Comparison of ENCODE assay signal across 29 mouse cellular contexts in the genomic region with DNA sequence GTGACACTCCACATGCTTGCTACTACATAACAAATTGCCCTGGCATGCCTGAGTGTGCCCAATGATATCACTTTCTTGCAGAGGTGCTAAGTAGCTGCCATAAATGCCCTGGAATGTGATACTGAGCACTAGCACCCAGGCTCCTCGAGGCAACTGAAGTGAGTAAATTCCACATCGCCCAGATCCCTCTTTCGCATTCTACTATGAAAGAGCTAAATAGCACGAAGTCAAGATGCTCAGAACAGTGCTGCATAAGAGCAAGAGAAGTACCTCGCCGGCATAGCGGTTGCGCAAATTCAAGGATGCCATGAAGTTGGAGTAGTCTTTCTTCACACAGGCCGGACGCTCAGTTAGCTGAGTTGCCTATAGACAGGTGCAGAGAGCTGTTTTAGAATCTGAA. TPM values are rescaled to one million over a fixed set of nuclear protein-coding genes. Genes with fewer than 3 reads are reported as not detected.
DNase-seq lines count a peak whose midpoint lies in the region; ATAC-seq and TF ChIP-seq lines count a peak whose summit lies in the region.
"Had no signal": no experiment of that assay in that cellular context is flagged by ENCODE, and none has a peak within 500 bp of the region (broad histone marks: within the 10 kb centered on the region; RNA-seq: fewer than 3 reads in every experiment).

No protein-coding gene starts in this region.

- H3K9me3 ChIP-seq in lung, postnatal 0 days (ENCODE audit: low read length) = no peaks in the 10 kb centered on the region
- H3K9me3 ChIP-seq in intestine, postnatal 0 days (ENCODE audit: control insufficient read depth) = no peaks in the 10 kb centered on the region
- H3K9me3 ChIP-seq: embryonic facial prominence, embryonic 13.5 days; embryonic facial prominence, embryonic 15.5 days; forebrain, embryonic 10.5 days; forebrain, embryonic 12.5 days; G1E had no signal

- 71% methylated on average over 10 of the region's 10 CpGs for WGBS in lung, postnatal 0 days
- WGBS in intestine, postnatal 0 days = 93% methylated on average over 10 of the region's 10 CpGs

- H3K27me3 ChIP-seq in lung, postnatal 0 days (replicated peaks; ENCODE audit: insufficient read depth, low read length) = no peaks in the 10 kb centered on the region
- H3K27me3 ChIP-seq in intestine, postnatal 0 days (replicated peaks; ENCODE audit: control insufficient read depth, insufficient read depth, low read length) = no peaks in the 10 kb centered on the region
- H3K27me3 ChIP-seq: CH12.LX; embryonic facial prominence, embryonic 13.5 days; embryonic facial prominence, embryonic 15.5 days; forebrain, embryonic 12.5 days had no signal

- no peak overlapping the region for H3K9ac ChIP-seq in lung, postnatal 0 days (replicated peaks; ENCODE audit: low read depth)
- H3K9ac ChIP-seq in intestine, postnatal 0 days (ENCODE audit: low read depth, low read length) = no peak overlapping the region
- H3K9ac ChIP-seq: embryonic facial prominence, embryonic 13.5 days; embryonic facial prominence, embryonic 15.5 days; forebrain, embryonic 12.5 days had no signal

- H3K27ac ChIP-seq in lung, postnatal 0 days (ENCODE audit: low read length) = no peak overlapping the region
- H3K27ac ChIP-seq in intestine, postnatal 0 days (ENCODE audit: low read depth, low read length) = no peak overlapping the region
- H3K27ac ChIP-seq: embryonic facial prominence, embryonic 13.5 days; embryonic facial prominence, embryonic 15.5 days; forebrain, embryonic 10.5 days; forebrain, embryonic 12.5 days had no signal

- peaks cover 5% of the 10 kb centered on the region; the same call in 1 of the 2 replicates for H3K36me3 ChIP-seq in lung, postnatal 0 days (ENCODE audit: insufficient read depth, low read length)
- peaks cover 55% of the 10 kb centered on the region for H3K36me3 ChIP-seq in intestine, postnatal 0 days (ENCODE audit: control insufficient read depth, insufficient read depth)

- no peak overlapping the region for H3K4me3 ChIP-seq in lung, postnatal 0 days (ENCODE audit: low read depth, low read length)
- no peak overlapping the region for H3K4me3 ChIP-seq in intestine, postnatal 0 days (ENCODE audit: low read depth, low read length)
- H3K4me3 ChIP-seq: embryonic facial prominence, embryonic 13.5 days; embryonic facial prominence, embryonic 15.5 days; erythroblast, embryonic 14.5 days; forebrain, embryonic 10.5 days; forebrain, embryonic 12.5 days had no signal

- peak; percentile 89 for ATAC-seq in lung, postnatal 0 days
- ATAC-seq in intestine, postnatal 0 days = no peak
- ATAC-seq: CD4-positive, CD25-positive, alpha-beta regulatory T cell, adult 4 months; forebrain, embryonic 14.5 days; forebrain, embryonic 16.5 days had no signal

- H3K4me1 ChIP-seq in lung, postnatal 0 days (ENCODE audit: insufficient read depth, low read depth, low read length) = no peaks in the 10 kb centered on the region
- H3K4me1 ChIP-seq in intestine, postnatal 0 days (replicated peaks; ENCODE audit: control insufficient read depth, insufficient read depth, low read length) = no peaks in the 10 kb centered on the region
- H3K4me1 ChIP-seq: embryonic facial prominence, embryonic 13.5 days; embryonic facial prominence, embryonic 15.5 days; forebrain, embryonic 10.5 days; forebrain, embryonic 12.5 days had no signal

- no peak for TF ChIP-seq CTCF in lung, postnatal 0 days (IDR thresholded peaks at IDR 0.05)
- TF ChIP-seq CTCF in intestine, postnatal 0 days (IDR thresholded peaks at IDR 0.05; ENCODE audit: low read depth) = no peak

- DNase-seq in lung, adult 18-20 months = peak; percentile 33 to 40
- DNase-seq in lung, postnatal 0 days (ENCODE audit: low spot score) = peak; percentile 57
- DNase-seq in lung, postnatal 14 days = peak; percentile 14
- DNase-seq in lung, postnatal 36 days = peak; percentile 57
- no peak for DNase-seq in adrenal gland, adult (ENCODE audit: inconsistent age in 2 of 2, low spot score in 1 of 2)
- DNase-seq in Muller cell, postnatal 12 days (ENCODE audit: inconsistent ontology term) = no peak
- no peak for DNase-seq in spleen, postnatal 10 days (ENCODE audit: low spot score in 2 of 2)
- DNase-seq: adrenal gland, adult 2 months; adrenal gland, postnatal 10 days; adrenal gland, postnatal 25 days; B cell, adult 2 months; cerebellum, adult 11 months; cerebellum, adult 18-20 months; cerebellum, adult 8-10 months; cerebellum, adult 9-11 months; cerebellum, postnatal 14 days; cerebellum, postnatal 36 days; embryo, embryonic 11 days had no signal

- TF ChIP-seq EP300 in lung, postnatal 0 days (IDR thresholded peaks at IDR 0.05) = peak; percentile 41; the same call in 1 of the 2 replicates

- no peak overlapping the region for H3K4me2 ChIP-seq in lung, postnatal 0 days (replicated peaks; ENCODE audit: low read depth, low read length)
- no peak overlapping the region for H3K4me2 ChIP-seq in intestine, postnatal 0 days (replicated peaks; ENCODE audit: low read depth)
- H3K4me2 ChIP-seq: embryonic facial prominence, embryonic 13.5 days; embryonic facial prominence, embryonic 15.5 days; forebrain, embryonic 12.5 days had no signal

RNA-seq across cellular contexts. Expression of gene Serpind1, which starts 22.1 kb away (rescaled TPM):
- polyA plus RNA-seq in lung, postnatal 0 days (2015; fragmentation: Nextera tagmentation; extraction: Ambion mirVana) = 1.2 and 2.1 TPM in 2 replicates
- polyA plus RNA-seq in intestine, postnatal 0 days (2015; fragmentation: Nextera tagmentation; extraction: Ambion mirVana) = 0.09 and 0.14 TPM in 2 replicates
- polyA plus RNA-seq: erythroblast, embryonic 14.5 days; G1E had no signal

RNA-seq across cellular contexts. Expression of gene Tmem191c, which starts 33.2 kb away (rescaled TPM):
- polyA plus RNA-seq in lung, postnatal 0 days (2015; fragmentation: Nextera tagmentation; extraction: Ambion mirVana) = 7.1 and 7.7 TPM in 2 replicates
- 4.8 and 7.2 TPM in 2 replicates for polyA plus RNA-seq in intestine, postnatal 0 days (2015; fragmentation: Nextera tagmentation; extraction: Ambion mirVana)

Comparison
In these comparisons a context has a peak if more than half of its experiments do, and no peak if none do; other contexts are left out.
1. DNase-seq: peak in lung, adult 18-20 months (2 of 2), lung, postnatal 0 days (single experiment), lung, postnatal 14 days (single experiment) and lung, postnatal 36 days (single experiment); none in adrenal gland, adult (0 of 2), Muller cell, postnatal 12 days (single experiment) and spleen, postnatal 10 days (0 of 2).